Mouse (Mus musculus): ENCODE measurements around the gene Psmd9.

DNA sequence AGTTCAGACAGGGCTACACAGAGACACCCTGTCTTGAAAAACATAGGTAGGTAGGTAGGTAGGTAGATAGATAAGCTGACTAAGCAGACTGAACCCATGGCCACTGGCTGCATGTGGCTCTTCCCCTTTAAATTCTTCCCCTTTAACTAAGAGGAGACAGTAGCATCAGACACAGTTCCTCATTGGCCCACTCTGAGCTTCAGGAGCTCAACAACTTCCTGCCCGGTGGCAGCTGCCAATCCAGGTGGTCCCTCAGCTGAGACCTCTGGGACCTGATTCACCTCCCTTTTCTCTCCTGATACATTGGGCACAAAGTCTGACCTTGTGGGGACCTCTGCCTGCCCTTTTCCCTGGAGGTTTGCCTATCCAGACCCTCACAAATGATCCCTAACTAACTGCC, 16.3 kb upstream of the Psmd9 start:
- TF ChIP-seq POLR2A (IDR thresholded peaks at IDR 0.05; ENCODE audit: low read depth, low read length) (no peak), CTCF (IDR thresholded peaks at IDR 0.05; ENCODE audit: extremely low read depth, insufficient read length, insufficient replicate concordance, low read depth, low read length) (no peak)

Measured in small intestine, adult 2 months (tissue).